Mouse (Mus musculus): ENCODE data around the gene Mcoln2. TPM values are rescaled to one million over a fixed set of nuclear protein-coding genes. Genes with fewer than 3 reads are reported as not detected.

Mcoln2 gene
- polyA plus RNA-seq, 1 experiment from 2014 or later: 0.12 TPM

DNA sequence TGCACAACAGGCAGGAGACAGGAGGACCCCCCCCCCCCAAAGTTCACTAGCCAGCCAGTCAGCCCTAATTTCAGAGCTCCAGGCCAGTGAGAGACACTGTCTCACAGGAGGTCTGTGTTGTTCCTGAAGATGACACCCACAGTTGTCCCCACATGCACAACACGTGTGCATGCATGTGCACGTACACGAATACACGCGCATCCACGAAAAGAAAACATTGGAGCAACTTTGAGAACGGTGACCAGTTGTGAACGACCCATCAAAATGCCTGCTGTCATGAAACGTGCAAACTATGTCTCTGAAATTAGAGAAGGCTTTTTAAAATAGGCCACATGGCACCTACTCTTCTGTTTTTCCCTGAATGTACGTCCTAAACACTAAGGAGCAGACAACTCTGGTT lies 1.7 kb downstream of the Mcoln2 start:
- H3K36me3 ChIP-seq (replicated peaks): no peaks in the 10 kb centered on the region
- DNase-seq (ENCODE audit: low spot score): no peak
- no peak overlapping the region for H3K4me3 ChIP-seq
- H3K4me1 ChIP-seq: peaks cover 31% of the 10 kb centered on the region
- peaks cover 57% of the 10 kb centered on the region for H3K27me3 ChIP-seq (replicated peaks; ENCODE audit: low read depth, poor library complexity, severe bottlenecking)
- no peak overlapping the region for H3K27ac ChIP-seq (replicated peaks)
- H3K9me3 ChIP-seq: no peaks in the 10 kb centered on the region
- WGBS: 91% methylated on average over 10 of the region's 10 CpGs

- no peak overlapping the region for H3K27ac ChIP-seq (replicated peaks)
- H3K9me3 ChIP-seq: no peaks in the 10 kb centered on the region
- H3K27me3 ChIP-seq (replicated peaks; ENCODE audit: low read depth, poor library complexity, severe bottlenecking): peaks cover 61% of the 10 kb centered on the region
- 92% methylated on average over 8 of the region's 8 CpGs for WGBS
- DNase-seq (ENCODE audit: low spot score): no peak
- peaks cover 31% of the 10 kb centered on the region for H3K4me1 ChIP-seq
- no peaks in the 10 kb centered on the region for H3K36me3 ChIP-seq (replicated peaks)
- H3K4me3 ChIP-seq: no peak overlapping the region
Measured at GRCm38 (mm10) chr3:146151755-146152154, 2.1 kb downstream of the Mcoln2 start.

- DNase-seq (ENCODE audit: low spot score): no peak
- Histone ChIP-seq H3K4me3 (no peak overlapping the region), H3K9me3 (no peaks in the 10 kb centered on the region), H3K27me3 (replicated peaks; ENCODE audit: low read depth, poor library complexity, severe bottlenecking) (peaks cover 67% of the 10 kb centered on the region), H3K27ac (replicated peaks) (no peak overlapping the region), H3K4me1 (peaks cover 31% of the 10 kb centered on the region), H3K36me3 (replicated peaks) (no peaks in the 10 kb centered on the region)
- WGBS: 87% methylated on average over 8 of the region's 8 CpGs
Measured at GRCm38 (mm10) chr3:146152348-146152747, 2.7 kb downstream of the Mcoln2 start.

- H3K36me3 ChIP-seq (replicated peaks): no peaks in the 10 kb centered on the region
- peaks cover 67% of the 10 kb centered on the region for H3K27me3 ChIP-seq (replicated peaks; ENCODE audit: low read depth, poor library complexity, severe bottlenecking)
- no peaks in the 10 kb centered on the region for H3K9me3 ChIP-seq
- no peak overlapping the region for H3K27ac ChIP-seq (replicated peaks)
- DNase-seq (ENCODE audit: low spot score): no peak
- WGBS: 82% methylated on average over 2 of the region's 2 CpGs
- H3K4me3 ChIP-seq: no peak overlapping the region
- peaks cover 31% of the 10 kb centered on the region for H3K4me1 ChIP-seq
Measured at GRCm38 (mm10) chr3:146152913-146153312, 3.3 kb downstream of the Mcoln2 start.

DNA sequence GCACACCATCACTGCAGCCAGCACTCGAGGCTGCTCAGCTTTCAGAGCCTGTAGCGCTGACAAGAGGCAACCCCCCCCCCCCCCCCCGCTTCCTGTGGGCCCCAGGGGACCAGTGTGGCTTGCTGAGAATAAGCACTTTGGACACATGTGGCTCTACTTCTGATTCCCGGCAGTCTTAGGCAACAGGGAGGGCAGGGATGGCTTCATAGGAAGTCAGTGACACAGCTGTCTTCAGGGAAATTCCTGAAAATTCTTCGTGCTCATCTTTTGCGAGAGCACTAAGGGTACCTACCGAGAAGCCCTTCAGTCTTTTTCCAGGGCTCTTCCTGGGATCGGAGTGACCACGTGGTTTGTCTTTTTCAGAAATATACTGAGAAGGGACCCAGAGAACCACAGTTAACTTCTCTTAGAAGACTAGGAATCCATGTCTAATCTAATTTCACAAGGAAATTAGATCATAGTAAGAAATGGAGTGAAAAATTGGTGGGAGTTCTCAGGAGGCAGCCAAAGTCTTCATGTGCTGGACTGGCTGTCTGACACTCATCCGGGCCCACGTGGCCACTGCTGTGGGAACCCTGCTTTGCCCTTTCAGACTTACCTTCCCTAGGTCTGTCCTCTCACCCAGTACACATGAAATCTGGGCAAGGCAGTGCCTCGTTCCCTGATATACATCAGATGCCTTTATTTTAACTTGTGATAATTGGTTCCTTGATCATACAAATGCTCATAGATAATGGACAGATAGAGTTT lies 4.4 kb downstream of the Mcoln2 start:
- H3K9me3 ChIP-seq: no peaks in the 10 kb centered on the region
- H3K36me3 ChIP-seq (replicated peaks): no peaks in the 10 kb centered on the region
- peak; percentile 76 for DNase-seq (ENCODE audit: low spot score)
- peaks cover 55% of the 10 kb centered on the region for H3K27me3 ChIP-seq (replicated peaks; ENCODE audit: low read depth, poor library complexity, severe bottlenecking)
- H3K27ac ChIP-seq (replicated peaks): no peak overlapping the region
- peaks cover 30% of the 10 kb centered on the region for H3K4me1 ChIP-seq
- H3K4me3 ChIP-seq: peak overlapping the region; percentile 28; the same call in 1 of the 2 replicates
- WGBS: 26% methylated on average over 12 of the region's 12 CpGs

DNA sequence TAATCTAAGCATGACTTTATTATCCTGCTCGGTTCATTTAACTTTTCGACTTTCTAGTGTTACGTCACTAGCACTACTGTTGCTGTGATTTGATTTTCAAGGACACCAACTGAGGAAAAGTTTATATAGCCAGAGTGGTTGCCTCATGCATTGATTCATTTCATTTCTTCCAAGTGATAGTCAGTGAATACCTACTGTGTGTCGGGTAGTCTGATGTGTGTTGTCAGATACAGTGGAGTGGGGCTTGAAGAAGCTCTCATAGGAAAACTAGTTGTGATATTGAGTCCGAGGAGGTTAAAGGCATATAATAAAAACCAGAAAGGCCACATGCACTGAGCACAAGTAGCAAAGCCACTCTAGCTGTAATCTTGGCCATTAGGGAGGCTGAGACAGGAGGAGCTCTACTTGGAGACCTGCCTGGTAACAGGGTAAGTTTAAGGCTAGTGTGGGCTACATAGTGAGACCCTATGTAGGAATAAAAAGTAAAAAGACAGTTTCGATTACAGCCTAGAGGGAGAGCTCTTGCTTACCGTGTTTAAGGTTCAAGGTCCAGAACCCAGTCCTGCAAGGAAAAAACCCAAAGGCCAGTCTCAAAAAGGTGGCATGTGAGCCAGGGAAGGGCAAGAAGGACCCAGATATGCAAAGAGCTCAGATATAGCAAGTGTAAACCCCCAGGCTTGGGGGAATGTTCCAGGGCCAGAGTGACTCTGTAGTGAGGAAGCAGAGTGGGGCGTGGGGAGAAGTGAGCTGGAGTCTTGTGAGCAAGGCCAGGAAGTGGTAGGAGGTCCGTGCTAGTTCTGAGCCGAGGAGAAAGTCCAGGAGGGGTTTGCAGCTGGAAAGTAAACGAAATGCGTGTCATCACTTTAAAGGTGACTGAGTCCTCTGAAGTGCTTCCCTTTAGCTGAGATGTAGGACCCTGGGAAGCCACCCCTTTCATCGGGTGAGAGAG lies 6.3 kb downstream of the Mcoln2 start:
- no peak for DNase-seq (ENCODE audit: low spot score)
- peaks cover 12% of the 10 kb centered on the region for H3K4me1 ChIP-seq
- WGBS: 78% methylated on average over 13 of the region's 13 CpGs

DNA sequence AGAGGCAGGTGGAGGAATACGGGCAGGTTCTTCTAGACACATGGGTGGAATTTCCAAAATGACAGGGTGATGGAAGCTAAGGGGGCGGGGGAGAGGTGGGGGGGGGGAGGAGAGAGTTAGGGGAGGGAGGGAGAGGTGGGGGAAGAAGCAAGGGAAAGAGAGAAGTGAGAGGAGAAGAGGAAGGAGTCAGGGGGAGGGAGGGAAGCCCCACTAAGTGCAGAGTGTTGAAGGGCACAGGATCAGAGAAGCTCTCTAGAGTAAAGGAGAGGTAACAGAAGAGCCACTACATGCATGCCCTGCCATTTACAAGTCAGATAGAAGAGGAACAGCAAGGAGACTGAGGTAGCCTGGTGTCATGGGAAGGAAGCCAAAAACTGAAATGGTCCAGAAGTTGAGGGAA lies 7.2 kb downstream of the Mcoln2 start:
- 85% methylated on average over 2 of the region's 2 CpGs for WGBS
- H3K4me3 ChIP-seq: no peak overlapping the region
- peaks cover 12% of the 10 kb centered on the region for H3K4me1 ChIP-seq
- peaks cover 28% of the 10 kb centered on the region for H3K27me3 ChIP-seq (replicated peaks; ENCODE audit: low read depth, poor library complexity, severe bottlenecking)
- H3K27ac ChIP-seq (replicated peaks): no peak overlapping the region
- no peaks in the 10 kb centered on the region for H3K36me3 ChIP-seq (replicated peaks)
- DNase-seq (ENCODE audit: low spot score): no peak
- no peaks in the 10 kb centered on the region for H3K9me3 ChIP-seq

More for the DNA sequence above, 6.3 kb downstream of the Mcoln2 start:
- peaks cover 37% of the 10 kb centered on the region for H3K27me3 ChIP-seq (replicated peaks; ENCODE audit: low read depth, poor library complexity, severe bottlenecking)
- H3K36me3 ChIP-seq (replicated peaks): no peaks in the 10 kb centered on the region
- H3K4me3 ChIP-seq: no peak overlapping the region
- H3K27ac ChIP-seq (replicated peaks): no peak overlapping the region
- H3K9me3 ChIP-seq: no peaks in the 10 kb centered on the region

DNA sequence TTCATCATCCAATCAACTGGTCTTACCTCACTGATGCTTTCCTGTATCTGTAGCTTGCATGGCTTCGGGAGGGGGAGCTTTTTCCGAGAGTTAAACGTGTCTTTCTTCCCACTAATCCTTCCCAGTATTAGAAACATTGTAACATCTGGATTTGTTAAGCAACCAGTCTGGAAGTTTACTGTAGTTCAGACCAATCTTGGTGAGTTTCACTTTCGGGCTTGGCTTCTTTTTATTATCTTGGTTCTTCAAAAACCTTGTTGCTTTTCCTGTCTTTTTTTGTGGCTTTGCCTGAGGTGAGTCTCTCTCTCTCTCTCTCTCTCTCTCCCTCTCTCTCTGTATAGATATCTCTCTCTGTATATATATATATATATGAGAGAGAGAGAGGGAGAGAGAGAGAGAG lies 8.4 kb downstream of the Mcoln2 start:
- no peak overlapping the region for H3K4me3 ChIP-seq
- DNase-seq (ENCODE audit: low spot score): no peak

DNA sequence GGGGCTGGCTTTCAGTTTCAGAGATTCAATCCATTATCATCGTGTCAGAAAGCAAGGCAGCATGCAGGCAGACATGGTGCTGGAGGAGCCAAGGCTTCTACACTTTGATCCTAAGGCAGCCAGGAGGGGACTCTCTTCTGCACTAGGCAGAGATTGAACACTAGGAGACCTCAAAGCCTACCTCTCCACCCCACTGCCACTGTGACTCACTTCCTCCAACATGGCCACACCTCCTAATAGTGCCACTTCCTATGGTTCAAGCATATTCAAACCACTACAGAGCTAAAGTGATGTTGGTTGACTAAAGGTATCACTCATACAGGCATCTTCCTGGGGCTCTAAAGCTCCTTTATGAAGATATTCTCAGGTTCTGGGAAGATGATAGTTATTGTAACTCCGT lies 9.7 kb downstream of the Mcoln2 start:
- DNase-seq (ENCODE audit: low spot score): no peak
- no peak overlapping the region for H3K4me3 ChIP-seq
- H3K4me1 ChIP-seq: peaks cover 2% of the 10 kb centered on the region
- no peaks in the 10 kb centered on the region for H3K36me3 ChIP-seq (replicated peaks)
- 88% methylated on average over 2 of the region's 2 CpGs for WGBS
- peaks cover 14% of the 10 kb centered on the region; the same call in 1 of the 2 replicates for H3K27me3 ChIP-seq (replicated peaks; ENCODE audit: low read depth, poor library complexity, severe bottlenecking)
- no peaks in the 10 kb centered on the region for H3K9me3 ChIP-seq
- H3K27ac ChIP-seq (replicated peaks): no peak overlapping the region

More for the DNA sequence above, 8.4 kb downstream of the Mcoln2 start:
- H3K9me3 ChIP-seq: no peaks in the 10 kb centered on the region
- H3K36me3 ChIP-seq (replicated peaks): no peaks in the 10 kb centered on the region
- 67% methylated on average over 4 of the region's 4 CpGs for WGBS
- peaks cover 12% of the 10 kb centered on the region for H3K4me1 ChIP-seq
- no peak overlapping the region for H3K27ac ChIP-seq (replicated peaks)
- peaks cover 15% of the 10 kb centered on the region for H3K27me3 ChIP-seq (replicated peaks; ENCODE audit: low read depth, poor library complexity, severe bottlenecking)

DNA sequence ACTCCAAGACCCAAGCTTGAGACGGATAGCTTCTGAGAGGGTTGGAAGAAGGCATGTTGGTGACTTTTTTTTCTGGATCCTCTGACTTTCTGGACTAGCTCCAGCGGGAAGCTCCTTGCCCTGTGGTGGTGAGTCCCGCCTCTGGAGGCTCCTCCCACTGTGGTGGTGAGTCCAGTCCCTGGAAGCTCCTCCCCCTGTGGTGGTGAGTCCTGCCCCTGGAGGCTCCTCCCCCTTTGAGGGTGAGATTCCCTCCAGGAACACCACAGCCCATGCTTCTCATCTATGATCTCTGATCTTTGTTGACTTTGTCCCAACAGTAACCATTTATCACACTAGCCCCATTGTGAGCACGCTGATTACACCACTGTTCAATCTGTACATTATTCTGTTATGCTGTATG lies 12.6 kb downstream of the Mcoln2 start:
- H3K4me1 ChIP-seq: peaks cover 10% of the 10 kb centered on the region
- peaks cover 2% of the 10 kb centered on the region; the same call in 1 of the 2 replicates for H3K27me3 ChIP-seq (replicated peaks; ENCODE audit: low read depth, poor library complexity, severe bottlenecking)
- H3K27ac ChIP-seq (replicated peaks): no peak overlapping the region
- no peaks in the 10 kb centered on the region for H3K36me3 ChIP-seq (replicated peaks)
- WGBS: 82% methylated on average over 4 of the region's 4 CpGs
- no peak for DNase-seq (ENCODE audit: low spot score)
- no peaks in the 10 kb centered on the region for H3K9me3 ChIP-seq
- no peak overlapping the region for H3K4me3 ChIP-seq

- Histone ChIP-seq H3K4me1 (peaks cover 10% of the 10 kb centered on the region), H3K9me3 (no peaks in the 10 kb centered on the region), H3K4me3 (no peak overlapping the region), H3K36me3 (replicated peaks) (no peaks in the 10 kb centered on the region), H3K27ac (replicated peaks) (no peak overlapping the region), H3K27me3 (replicated peaks; ENCODE audit: low read depth, poor library complexity, severe bottlenecking) (no peaks in the 10 kb centered on the region)
- 90% methylated on average over 4 of the region's 4 CpGs for WGBS
- DNase-seq (ENCODE audit: low spot score): no peak
Measured at GRCm38 (mm10) chr3:146169356-146169755, 19.7 kb downstream of the Mcoln2 start.

DNA sequence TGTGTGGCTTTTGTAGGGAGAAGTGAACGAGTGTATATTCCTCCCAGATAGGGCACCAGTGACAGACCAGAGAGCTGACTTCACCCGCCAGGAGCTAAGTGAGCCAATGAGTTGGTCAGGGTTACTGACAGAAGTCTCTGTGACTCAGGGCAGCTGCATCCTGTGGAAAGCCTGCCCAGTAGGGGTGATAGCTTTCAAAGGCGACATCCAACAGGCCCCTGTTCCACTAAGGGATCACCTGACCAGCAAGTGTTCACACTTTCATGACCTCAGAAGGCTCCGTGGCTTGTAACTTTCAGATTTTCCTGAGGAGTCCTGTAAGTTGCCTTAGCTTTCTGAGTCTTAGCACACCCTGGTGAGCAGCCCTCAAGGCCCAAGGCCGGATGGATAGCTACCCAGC lies 23.4 kb downstream of the Mcoln2 start:
- Histone ChIP-seq H3K4me3 (no peak overlapping the region), H3K36me3 (replicated peaks) (no peaks in the 10 kb centered on the region), H3K27me3 (replicated peaks; ENCODE audit: low read depth, poor library complexity, severe bottlenecking) (0 out of 2 replicates have a peak, but pooled peaks cover 6% of the 10 kb centered on the region), H3K27ac (replicated peaks) (no peak overlapping the region), H3K9me3 (no peaks in the 10 kb centered on the region), H3K4me1 (no peaks in the 10 kb centered on the region)
- no peak for DNase-seq (ENCODE audit: low spot score)
- WGBS: 77% methylated on average over 5 of the region's 5 CpGs

All from embryonic facial prominence, embryonic 10.5 days (tissue).